Mouse (Mus musculus) yolk sac, embryonic 10.5 days (tissue): ENCODE measurements around the gene Gm37419.

Experiments used
- DNase-seq: peaks from one replicate; pipeline ENCODE4 v3.0.0-alpha.2; 2017; ENCODE audit warnings: low spot score

Gene Gm37419

DNA sequence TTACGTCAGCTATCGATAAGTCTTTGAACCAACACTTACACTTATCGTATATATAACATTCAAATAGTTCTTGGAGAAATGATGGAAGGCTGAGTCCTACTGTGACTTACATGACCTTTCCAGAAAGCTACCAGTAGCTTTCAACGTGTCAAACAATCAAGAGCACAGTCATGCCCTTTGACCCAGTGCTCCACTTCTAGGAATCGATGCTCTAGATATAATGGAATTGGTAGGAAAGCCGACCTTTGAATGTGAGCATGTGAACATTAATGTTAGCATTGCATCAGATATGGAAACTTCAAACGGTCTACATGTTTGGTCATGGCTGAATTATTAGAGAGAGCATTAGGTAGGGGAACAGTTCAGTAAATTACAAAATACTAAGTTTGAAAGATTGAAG lies 8.1 kb downstream of the Gm37419 start:
- peak; percentile 16 for DNase-seq

DNA sequence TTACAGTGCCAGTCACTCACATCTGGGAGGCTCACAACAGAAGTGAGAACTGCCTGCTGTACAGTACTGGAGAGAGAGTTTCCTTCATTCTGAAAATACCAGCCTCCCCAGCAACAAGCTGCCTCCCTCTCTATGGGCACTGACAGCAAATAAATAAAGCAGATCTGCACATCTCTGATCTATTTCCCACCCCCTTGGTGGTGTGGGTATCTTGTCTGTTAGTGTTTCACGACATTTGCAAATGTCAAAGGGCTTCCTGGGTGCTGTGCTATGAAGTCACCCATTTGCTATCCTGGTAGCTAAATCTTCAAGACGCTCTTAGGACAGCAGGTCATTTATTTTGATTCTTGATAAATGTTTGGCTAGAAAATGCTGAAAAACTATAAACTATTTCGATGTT lies 8.9 kb downstream of the Gm37419 start:
- no peak for DNase-seq

DNA sequence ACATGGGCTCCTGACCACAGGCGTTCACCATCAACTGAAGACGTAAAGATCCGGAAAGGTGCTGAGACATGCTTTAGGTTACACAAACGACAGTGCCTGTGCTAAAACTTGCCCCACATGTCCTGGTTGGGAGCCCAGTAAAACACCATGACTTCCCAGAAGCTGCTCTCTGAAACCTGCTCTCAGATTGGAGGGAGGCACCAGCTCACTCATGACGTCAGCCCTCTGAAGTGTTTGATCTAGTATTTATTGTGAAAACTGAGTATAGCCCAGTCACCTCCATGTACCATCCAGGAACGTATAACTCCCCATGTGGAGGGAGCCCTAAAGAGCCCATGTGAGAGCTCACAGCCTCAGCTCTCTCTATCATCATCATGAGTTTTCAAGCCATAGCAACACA lies 9.6 kb downstream of the Gm37419 start:
- DNase-seq, result no peak

DNA sequence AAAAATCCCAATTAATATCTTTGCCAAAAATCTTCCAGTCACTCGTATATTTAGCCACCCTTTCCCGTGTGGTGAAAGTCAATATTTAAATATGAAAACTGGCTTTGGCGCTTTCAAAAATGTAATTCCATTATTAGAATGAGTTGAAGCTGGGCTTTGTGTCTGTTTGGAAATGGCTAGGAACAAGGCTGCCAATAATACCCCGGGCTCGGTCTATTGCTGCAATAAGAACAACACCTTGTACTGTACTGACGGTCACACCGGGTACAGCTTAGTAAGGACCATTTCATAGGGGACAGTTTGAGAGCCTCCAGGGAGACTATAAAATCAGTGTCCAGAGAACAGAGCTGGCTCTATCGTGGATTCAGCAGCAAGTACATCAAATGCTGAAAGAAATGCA lies 17.6 kb downstream of the Gm37419 start:
- no peak for DNase-seq

DNA sequence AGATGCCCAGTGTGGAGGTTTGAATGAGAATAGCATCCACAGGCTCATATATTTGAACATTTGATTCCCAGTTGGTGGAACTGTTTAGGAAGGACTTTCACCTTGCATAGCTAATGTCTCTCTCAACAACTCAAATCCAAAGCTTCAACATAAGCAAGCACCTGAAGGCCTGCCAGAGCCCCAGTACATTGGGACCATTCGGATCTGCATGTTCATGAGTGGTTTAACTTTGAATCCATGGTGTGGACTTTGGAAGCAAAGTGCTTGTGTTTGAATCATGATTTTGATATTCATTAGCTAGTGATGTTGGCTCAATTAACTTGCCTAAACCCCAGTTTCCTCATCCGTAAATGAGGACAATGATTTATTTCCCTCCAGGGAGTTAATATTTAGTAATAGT lies 21.6 kb downstream of the Gm37419 start:
- no peak for DNase-seq

DNA sequence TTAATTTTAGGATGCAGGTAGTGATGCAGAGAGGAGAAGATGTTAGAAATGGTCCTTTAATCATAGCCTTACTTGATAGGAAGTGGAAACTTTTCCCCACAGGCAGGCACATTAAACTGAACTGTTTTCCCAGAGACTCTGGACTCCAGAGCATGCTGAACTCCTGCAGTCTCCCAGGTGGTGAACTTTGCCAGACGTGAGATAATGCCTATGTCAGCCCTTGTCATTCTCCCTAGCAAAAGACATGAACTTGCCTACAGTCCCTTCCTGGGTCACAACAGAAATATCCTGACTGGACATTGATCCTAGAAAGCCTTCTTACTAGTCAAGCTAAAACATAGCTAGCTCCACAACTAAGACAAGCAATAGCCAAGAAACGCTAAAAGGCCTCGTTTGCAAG lies 23.0 kb downstream of the Gm37419 start:
- peak; percentile 46 for DNase-seq

DNA sequence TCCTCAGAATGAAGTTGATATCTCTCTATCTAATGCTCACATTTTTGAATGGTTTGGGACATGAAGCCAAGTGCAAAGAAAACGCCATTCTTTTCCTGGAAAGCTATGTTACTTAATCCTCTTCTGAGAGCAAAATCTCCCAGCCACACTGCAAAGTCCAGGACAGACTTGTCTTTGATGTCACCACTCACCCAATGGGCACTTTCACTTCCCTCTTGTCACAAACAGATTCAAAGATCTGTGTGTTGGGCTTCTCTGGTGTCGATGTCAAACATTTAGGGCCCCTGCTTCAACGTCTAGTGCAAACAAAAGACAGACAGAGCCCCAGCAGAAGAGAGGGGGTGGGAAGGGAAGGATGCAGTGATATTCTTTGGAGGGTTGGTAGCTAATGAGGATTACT lies 23.8 kb downstream of the Gm37419 start:
- DNase-seq, result peak; percentile 25

DNA sequence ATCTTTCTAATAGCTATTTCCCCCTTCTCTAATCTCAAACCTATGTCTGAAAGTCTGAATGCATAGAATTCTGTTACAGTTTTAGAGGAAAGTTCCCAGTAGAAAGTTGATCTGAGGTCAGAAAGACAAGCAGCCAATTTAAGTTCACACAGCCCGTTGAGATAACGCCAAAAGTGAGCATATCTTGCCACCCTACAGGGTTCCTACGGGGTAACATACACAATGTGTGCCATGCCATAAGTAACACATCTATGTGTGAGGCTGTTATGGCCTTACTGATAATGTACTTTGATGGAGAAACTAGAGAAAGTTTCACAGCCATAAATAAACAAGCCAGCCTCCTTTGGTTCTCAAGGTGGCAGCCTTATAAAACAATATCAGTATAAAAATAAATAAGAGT lies 26.1 kb downstream of the Gm37419 start:
- no peak for DNase-seq

DNA sequence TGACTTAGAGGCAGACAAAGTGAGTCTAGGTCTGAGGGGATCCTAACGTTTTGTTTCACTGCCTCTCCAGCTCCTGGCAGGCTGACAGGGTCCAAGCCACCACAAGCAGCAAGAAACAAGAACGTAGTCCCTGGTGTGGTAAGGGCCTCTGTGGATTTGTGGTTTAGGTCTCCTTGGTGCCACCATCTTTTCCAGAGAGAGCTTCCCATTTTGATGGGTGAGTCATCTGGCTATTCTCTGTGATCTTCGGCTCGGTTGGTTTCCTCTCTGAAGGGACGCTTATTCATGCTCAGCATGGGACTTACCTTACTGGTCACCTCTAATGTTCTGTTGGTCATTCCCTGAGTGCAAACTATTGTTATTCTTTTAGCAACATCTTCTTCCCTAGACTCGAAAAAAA lies 28.0 kb downstream of the Gm37419 start:
- no peak for DNase-seq

DNA sequence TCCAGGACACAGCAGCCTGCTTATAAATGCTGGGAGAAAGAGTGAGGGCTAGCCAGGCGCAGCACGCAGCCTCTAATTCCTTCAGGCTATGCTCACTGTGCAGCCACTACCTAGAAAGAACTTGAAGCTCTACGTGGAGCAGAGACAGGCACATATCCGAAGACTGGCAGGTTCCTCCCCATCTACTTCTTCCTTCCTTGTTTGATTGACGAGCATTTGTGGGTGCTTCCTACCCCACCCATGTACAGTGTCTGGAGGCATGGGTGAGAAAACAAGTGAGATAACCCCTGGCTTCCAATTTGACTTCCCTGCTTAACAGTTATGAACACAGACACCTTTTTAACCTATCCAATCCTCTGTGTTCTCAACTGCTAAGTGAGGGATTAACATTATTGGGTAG lies 28.5 kb downstream of the Gm37419 start:
- no peak for DNase-seq

DNA sequence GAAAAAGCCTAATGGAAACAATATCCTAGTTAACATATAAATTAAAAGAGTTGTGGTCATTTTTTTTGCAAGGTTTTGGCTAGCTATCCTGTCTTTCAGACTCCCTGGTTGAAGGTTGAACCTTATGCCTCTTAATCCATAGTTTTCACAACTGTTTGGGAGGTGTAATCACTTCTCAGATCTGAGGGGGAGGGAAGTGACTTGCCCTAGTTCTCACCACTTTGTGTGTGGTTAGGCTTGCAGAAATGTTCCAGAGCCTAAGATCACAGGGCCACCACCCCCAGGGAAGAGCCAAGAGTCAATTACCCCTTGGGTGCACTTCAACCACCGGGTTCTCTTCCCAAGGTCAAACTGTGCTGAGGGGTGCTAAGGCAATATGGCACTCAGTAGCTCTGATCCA lies 33.4 kb downstream of the Gm37419 start:
- no peak for DNase-seq

DNA sequence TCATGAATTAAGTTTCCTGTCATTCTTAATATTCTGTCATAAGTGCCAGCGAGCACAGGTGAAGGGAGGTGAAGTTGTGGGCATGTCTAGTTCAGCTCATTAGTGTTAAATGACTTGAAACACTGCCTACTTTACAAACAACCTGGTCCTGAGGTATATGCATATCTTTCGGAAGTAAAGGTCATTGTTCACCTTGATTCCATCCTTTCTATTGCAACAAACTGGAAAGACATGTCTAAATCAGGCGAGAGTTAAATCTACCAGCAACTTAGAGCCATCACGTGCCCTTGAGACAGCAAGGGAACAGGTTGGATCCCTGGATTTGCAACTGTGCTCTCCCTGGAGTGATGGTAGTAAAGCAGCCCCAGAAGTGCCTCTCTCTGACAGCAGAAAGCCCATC lies 34.3 kb downstream of the Gm37419 start:
- DNase-seq, result no peak

DNA sequence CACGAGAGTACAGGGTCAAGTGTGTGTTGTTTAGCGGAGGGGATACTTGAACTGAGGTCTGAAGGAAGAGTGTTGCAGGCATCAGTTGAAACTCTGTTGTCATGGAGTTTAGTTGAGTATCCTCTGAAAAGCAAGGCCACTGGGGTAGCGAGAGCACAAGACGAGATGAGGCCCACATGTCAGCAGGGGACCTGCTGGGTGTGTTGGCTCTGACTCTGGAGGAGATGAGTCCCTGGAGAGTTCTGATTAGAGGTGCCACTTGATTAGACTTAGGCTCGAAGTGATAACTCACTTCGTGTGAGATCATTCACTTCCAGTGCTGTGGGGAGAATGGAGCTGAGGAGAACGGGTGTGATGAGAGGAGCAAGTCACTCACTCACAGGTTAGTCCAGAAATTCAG lies 37.2 kb downstream of the Gm37419 start:
- DNase-seq, result no peak

DNA sequence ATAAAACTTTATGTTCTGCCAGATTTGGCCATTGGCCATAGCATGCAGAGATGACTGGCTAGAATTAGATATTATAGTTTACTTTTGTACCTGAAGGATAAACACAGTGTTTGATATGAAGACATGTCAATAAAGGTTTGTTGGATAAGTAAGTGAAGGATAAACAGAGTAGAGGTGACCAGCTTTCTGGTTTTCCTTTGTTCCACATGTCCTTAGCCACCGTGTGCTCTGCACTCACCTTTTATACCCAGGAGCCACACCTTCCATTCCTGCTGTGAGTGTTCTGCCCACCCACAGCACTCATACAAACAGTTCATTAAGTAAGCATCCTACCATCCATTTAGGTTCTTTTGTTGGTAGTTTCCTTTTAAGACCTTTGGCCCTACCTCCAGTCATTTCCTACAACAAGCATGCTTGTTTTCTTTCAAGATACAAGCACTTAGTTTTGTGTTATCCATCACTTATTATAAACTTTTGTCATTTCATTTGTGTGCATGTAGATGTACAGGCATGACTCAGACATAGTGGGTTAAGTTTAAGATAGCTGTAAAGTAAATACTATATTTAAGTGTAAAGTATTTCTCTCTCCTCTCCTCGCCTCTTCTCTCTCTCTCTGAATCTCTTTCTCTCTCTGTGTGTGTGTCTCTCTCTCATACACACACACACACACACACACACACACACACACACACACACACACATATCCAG lies 41.8 kb downstream of the Gm37419 start:
- no peak for DNase-seq

DNA sequence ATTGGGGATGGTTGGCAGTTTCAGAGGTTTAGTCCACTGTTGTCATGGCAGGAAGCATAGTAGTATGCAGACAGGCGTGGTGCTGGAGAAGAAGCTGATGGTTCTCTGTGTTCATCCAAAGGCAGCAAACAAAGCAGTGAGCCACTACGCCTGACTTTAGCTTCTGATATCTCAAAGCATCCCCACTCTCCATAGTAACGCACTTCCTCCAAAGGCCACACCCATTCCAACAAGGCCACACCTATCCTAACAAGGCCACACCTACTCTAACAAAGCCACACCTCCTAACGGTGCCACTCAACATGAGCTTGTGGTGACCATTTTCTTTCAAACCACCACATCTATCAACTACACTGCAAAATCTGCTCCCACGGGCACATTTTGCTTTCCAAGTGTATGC lies 45.0 kb downstream of the Gm37419 start:
- DNase-seq, result no peak

DNA sequence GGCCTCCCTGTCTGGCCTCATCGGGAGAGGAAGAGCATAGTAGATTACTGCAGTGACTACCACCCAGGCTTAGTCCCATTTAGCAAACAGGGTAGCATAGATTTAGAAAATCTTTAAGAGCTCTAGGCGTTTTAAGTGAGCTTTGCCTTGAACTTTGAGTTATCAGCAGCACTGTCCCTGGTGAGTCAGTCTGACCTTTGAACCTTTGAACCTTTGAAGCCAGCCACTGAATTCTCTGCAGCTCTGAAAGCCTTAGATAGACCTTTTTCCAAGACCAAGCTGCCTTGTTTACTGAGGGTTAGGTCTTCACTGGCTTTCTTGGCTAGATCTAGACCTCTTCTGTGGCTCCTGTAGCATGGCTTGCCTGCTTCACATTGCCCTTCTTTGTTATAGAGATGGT lies 46.2 kb downstream of the Gm37419 start:
- DNase-seq, result peak; percentile 81

DNA sequence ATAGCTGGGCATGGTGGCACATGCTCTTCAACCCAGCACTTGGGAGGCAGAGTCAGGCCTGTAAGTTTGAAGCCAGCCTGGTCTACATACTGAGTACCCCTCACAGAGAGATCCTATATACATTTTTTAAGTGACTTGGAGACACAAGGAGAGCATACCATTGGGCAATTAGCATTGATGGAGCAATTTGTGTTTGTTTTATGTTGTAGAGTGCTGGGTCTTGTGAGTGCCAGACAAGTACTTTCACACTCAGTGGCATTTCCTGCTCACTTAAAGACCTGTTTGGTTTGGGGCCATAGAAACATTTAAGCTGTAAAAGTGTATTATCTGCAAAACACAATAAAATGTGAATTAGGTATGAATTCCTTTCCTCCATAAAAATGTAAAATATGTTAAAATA lies 47.5 kb downstream of the Gm37419 start:
- DNase-seq, result no peak

DNA sequence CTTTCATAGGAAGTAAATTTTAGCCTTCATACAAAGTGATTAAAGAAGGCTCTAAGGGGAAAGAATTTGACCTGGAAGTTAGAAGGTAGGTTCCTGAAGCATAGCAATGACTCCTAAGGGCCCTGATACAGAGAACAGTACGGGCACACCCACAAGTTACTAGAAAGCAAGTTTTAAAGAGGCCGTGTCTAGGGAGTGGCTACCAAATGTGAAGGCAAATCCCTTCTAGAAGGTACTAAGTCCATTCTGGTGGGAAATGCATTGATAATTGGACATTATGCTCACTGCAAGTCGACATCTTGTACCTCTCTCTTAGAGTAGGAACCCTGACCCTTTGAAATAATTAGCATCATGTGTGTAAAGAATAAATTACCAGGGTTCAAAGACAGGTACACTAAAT lies 48.1 kb downstream of the Gm37419 start:
- no peak for DNase-seq
